Mouse (Mus musculus): ENCODE data around the gene Cfap157. TPM values are rescaled to one million over a fixed set of nuclear protein-coding genes. Genes with fewer than 3 reads are reported as not detected.
A peak's percentile ranks its signal among the peaks of the same experiment; 100 is the strongest.

The Cfap157 gene
- polyA plus RNA-seq, 1 experiment from 2014 or later: 1.3 TPM

- Histone ChIP-seq H3K9ac (no peak overlapping the region), H3K4me3 (no peak overlapping the region), H3K36me3 (peaks cover 47% of the 10 kb centered on the region), H3K4me1 (replicated peaks) (peaks cover 19% of the 10 kb centered on the region), H3K4me2 (no peak overlapping the region), H3K27me3 (no peaks in the 10 kb centered on the region), H3K27ac (replicated peaks) (no peak overlapping the region), H3K9me3 (no peaks in the 10 kb centered on the region)
- 90% methylated on average over 14 of the region's 14 CpGs for WGBS
- ATAC-seq (ENCODE audit: low read depth): no peak
Measured at GRCm38 (mm10) chr2:32761361-32761760, 22.9 kb downstream of the Cfap157 start.

DNA sequence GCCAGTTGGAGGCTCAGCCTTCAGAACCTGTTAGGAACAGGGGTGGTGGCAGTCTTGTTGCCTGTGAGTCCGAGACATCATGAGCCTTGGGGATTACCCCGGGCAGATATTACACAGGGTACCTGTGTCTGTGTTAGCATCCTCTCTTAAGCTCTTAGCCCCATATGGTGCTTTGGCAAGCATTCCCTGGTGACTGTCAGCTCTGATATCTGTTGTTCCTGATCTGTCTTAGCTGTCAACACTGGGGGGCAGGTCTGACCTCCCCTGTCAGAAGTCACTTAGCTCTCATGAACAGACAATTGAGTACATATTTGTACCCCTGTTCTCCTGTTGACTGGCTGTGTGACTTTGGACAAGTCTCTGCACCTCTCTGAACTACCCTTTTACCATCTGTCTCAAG, 25.2 kb downstream of the Cfap157 start:
- H3K9ac ChIP-seq: peak overlapping the region; percentile 86
- ATAC-seq (ENCODE audit: low read depth): no peak
- WGBS: 84% methylated on average over 2 of the region's 2 CpGs
- H3K4me1 ChIP-seq (replicated peaks): peaks cover 19% of the 10 kb centered on the region
- no peaks in the 10 kb centered on the region for H3K27me3 ChIP-seq
- peaks cover 57% of the 10 kb centered on the region for H3K36me3 ChIP-seq
- no peak overlapping the region for H3K4me2 ChIP-seq
- no peaks in the 10 kb centered on the region for H3K9me3 ChIP-seq
- H3K27ac ChIP-seq (replicated peaks): no peak overlapping the region
- 0 out of 2 replicates have a peak overlapping the region, but pooled peaks have one; percentile 70 for H3K4me3 ChIP-seq

GRCm38 (mm10) chr2:32758503-32758902, 25.7 kb downstream of the Cfap157 start:
- Histone ChIP-seq H3K36me3 (peaks cover 57% of the 10 kb centered on the region), H3K27ac (replicated peaks) (no peak overlapping the region), H3K4me3 (peak overlapping the region; percentile 70; the same call in 1 of the 2 replicates), H3K4me2 (peak overlapping the region; percentile 49), H3K9me3 (no peaks in the 10 kb centered on the region), H3K4me1 (replicated peaks) (peaks cover 19% of the 10 kb centered on the region), H3K9ac (peak overlapping the region; percentile 86), H3K27me3 (no peaks in the 10 kb centered on the region)
- no peak for ATAC-seq (ENCODE audit: low read depth)
- 76% methylated on average over 8 of the region's 8 CpGs for WGBS

GRCm38 (mm10) chr2:32757056-32757845, 27.0 kb downstream of the Cfap157 start, which contains the start of gene Tor2a:
TSS of gene Tor2a (plus strand) at chr2:32757234.
- Histone ChIP-seq H3K4me3 (peak within 1 kb of the TSS; percentile 70), H3K4me1 (replicated peaks) (peaks cover 26% of the 10 kb centered on the region), H3K27me3 (no peaks in the 10 kb centered on the region), H3K27ac (replicated peaks) (peak within 1 kb of the TSS; percentile 93), H3K9ac (peak within 1 kb of the TSS; percentile 86), H3K36me3 (peaks cover 57% of the 10 kb centered on the region), H3K4me2 (peak within 1 kb of the TSS; percentile 49), H3K9me3 (no peaks in the 10 kb centered on the region)
- ATAC-seq (ENCODE audit: low read depth): peak; percentile 94
- under 1% methylated on average over 64 of the region's 66 CpGs for WGBS

- ATAC-seq (ENCODE audit: low read depth): peak; percentile 36; the same call in 1 of the 2 replicates
- H3K36me3 ChIP-seq: peaks cover 55% of the 10 kb centered on the region
- H3K9ac ChIP-seq: no peak overlapping the region
- H3K27ac ChIP-seq (replicated peaks): no peak overlapping the region; the same call in 1 of the 2 replicates
- H3K4me2 ChIP-seq: peak overlapping the region; percentile 36
- no peaks in the 10 kb centered on the region for H3K27me3 ChIP-seq
- H3K4me3 ChIP-seq: 0 out of 2 replicates have a peak overlapping the region, but pooled peaks have one; percentile 70
- H3K4me1 ChIP-seq (replicated peaks): peaks cover 32% of the 10 kb centered on the region
- 34% methylated on average over 6 of the region's 6 CpGs for WGBS
- no peaks in the 10 kb centered on the region for H3K9me3 ChIP-seq
Measured at GRCm38 (mm10) chr2:32756674-32757055, 27.6 kb downstream of the Cfap157 start.

DNA sequence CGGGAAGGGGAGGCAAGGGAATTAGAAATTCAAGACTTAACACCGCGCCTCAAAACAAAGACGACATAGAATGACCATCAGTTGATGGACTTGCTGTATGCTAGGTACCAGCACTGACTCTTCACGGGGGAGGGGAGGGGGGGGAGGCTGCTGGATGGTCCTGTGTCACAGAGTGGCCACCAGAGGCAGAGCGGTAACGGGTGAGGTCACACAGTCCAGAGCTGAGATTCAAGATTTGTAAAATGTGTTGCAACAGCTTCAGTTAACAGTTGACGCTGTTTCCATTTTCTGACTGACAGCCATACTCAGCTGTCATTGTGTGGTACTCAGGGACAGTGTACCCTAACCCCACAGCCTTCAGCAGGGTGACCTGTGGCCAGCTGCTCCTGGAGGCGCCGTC, 32.0 kb downstream of the Cfap157 start:
- Histone ChIP-seq H3K36me3 (peaks cover 68% of the 10 kb centered on the region), H3K27ac (replicated peaks) (no peak overlapping the region), H3K4me3 (peak overlapping the region; percentile 34), H3K4me1 (replicated peaks) (peaks cover 31% of the 10 kb centered on the region), H3K9me3 (no peaks in the 10 kb centered on the region), H3K27me3 (no peaks in the 10 kb centered on the region), H3K9ac (peak overlapping the region; percentile 58; the same call in 1 of the 2 replicates), H3K4me2 (peak overlapping the region; percentile 53)
- 71% methylated on average over 10 of the region's 10 CpGs for WGBS
- ATAC-seq (ENCODE audit: low read depth): no peak

DNA sequence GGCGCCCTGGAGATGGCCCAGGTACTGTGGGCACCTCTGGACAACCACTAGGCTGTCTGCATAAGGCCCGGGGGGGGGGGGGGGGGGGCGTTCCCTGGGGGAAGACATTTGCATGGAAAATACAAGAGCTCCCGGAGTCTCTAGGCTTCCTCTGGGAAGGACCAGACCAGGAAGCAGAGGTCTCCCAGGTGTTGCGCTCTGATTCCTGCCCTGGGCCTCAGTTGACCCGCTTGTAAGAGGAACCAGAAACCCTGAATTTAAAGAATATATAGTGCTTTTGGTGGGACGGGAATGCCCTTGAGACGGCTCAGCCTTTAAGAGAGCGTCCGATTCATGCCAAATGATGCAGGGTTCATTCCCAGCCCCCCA, 32.6 kb downstream of the Cfap157 start:
- Histone ChIP-seq H3K27ac (replicated peaks) (peak overlapping the region; percentile 85), H3K36me3 (peaks cover 73% of the 10 kb centered on the region), H3K9ac (peak overlapping the region; percentile 58), H3K4me3 (peak overlapping the region; percentile 34), H3K27me3 (no peaks in the 10 kb centered on the region), H3K4me1 (replicated peaks) (peaks cover 31% of the 10 kb centered on the region), H3K9me3 (no peaks in the 10 kb centered on the region), H3K4me2 (peak overlapping the region; percentile 53)
- ATAC-seq (ENCODE audit: low read depth): no peak
- 13% methylated on average over 9 of the region's 10 CpGs for WGBS

GRCm38 (mm10) chr2:32750887-32751664, 33.2 kb downstream of the Cfap157 start:
- WGBS: 6% methylated on average over 31 of the region's 31 CpGs
- H3K4me3 ChIP-seq: peak overlapping the region; percentile 34
- peaks cover 31% of the 10 kb centered on the region for H3K4me1 ChIP-seq (replicated peaks)
- H3K27me3 ChIP-seq: no peaks in the 10 kb centered on the region
- no peaks in the 10 kb centered on the region for H3K9me3 ChIP-seq
- H3K4me2 ChIP-seq: peak overlapping the region; percentile 53
- H3K36me3 ChIP-seq: peaks cover 79% of the 10 kb centered on the region
- ATAC-seq (ENCODE audit: low read depth): peak; percentile 75
- peak overlapping the region; percentile 85 for H3K27ac ChIP-seq (replicated peaks)
- H3K9ac ChIP-seq: peak overlapping the region; percentile 58

DNA sequence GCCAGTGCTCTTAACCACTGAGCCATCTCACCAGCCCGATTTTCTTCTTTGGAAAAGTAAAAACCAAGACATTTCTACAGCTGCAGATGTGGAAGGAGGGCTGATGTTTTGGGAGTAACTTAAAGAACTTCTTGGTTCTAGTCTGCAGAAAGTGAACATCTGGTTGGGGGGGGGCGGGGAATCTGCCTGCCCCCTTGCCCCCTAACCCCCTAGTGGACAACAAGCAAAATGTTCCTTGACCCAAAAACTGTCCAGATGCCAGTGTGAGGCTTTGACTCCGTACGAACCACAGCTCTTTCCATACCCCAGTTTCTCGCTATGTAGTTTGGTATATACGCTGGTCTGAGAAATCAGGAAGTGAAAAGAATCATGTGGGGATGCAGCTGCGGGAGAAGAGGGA, 34.0 kb downstream of the Cfap157 start:
- Histone ChIP-seq H3K4me2 (no peak overlapping the region), H3K4me1 (replicated peaks) (peaks cover 31% of the 10 kb centered on the region), H3K4me3 (no peak overlapping the region), H3K36me3 (peaks cover 88% of the 10 kb centered on the region), H3K9me3 (no peaks in the 10 kb centered on the region), H3K27me3 (no peaks in the 10 kb centered on the region), H3K9ac (no peak overlapping the region), H3K27ac (replicated peaks) (peak overlapping the region; percentile 85)
- WGBS: 78% methylated on average over 7 of the region's 7 CpGs
- ATAC-seq (ENCODE audit: low read depth): no peak

DNA sequence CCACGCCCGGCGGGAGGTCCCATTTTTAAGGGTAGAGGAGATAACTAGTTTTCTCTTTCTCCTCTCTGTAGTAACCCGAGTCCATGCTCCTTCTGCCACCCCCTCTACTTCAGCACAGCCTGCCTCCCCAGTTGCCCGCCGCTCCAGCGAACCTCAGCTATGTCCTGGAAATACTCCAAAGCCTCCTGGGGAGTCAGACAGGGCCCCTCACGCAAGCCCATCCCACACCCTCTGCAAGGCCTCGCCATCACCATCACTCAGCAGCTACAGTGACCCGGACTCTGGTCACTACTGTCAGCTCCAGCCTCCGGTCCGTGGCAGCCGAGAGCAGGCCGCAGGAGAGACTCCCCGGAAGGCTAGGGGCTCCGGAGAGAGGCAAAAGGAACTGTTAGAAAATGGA, 35.1 kb downstream of the Cfap157 start:
- Histone ChIP-seq H3K4me3 (no peak overlapping the region), H3K9me3 (no peaks in the 10 kb centered on the region), H3K36me3 (peaks cover 89% of the 10 kb centered on the region), H3K9ac (no peak overlapping the region), H3K27ac (replicated peaks) (no peak overlapping the region), H3K4me1 (replicated peaks) (peaks cover 37% of the 10 kb centered on the region), H3K27me3 (no peaks in the 10 kb centered on the region), H3K4me2 (no peak overlapping the region)
- no peak for ATAC-seq (ENCODE audit: low read depth)
- 85% methylated on average over 16 of the region's 16 CpGs for WGBS

GRCm38 (mm10) chr2:32744272-32744982, 39.8 kb downstream of the Cfap157 start:
- no peaks in the 10 kb centered on the region for H3K9me3 ChIP-seq

More at GRCm38 (mm10) chr2:32744272-32744982, 39.8 kb downstream of the Cfap157 start:
- peak overlapping the region; percentile 41; the same call in 1 of the 2 replicates for H3K9ac ChIP-seq
- no peak overlapping the region for H3K4me3 ChIP-seq
- ATAC-seq (ENCODE audit: low read depth): no peak
- peaks cover 53% of the 10 kb centered on the region for H3K36me3 ChIP-seq
- H3K27me3 ChIP-seq: peaks cover 10% of the 10 kb centered on the region; the same call in 1 of the 2 replicates
- H3K4me2 ChIP-seq: no peak overlapping the region
- WGBS: 75% methylated on average over 15 of the region's 15 CpGs
- H3K27ac ChIP-seq (replicated peaks): no peak overlapping the region
- peaks cover 45% of the 10 kb centered on the region for H3K4me1 ChIP-seq (replicated peaks)

Data from neural tube, embryonic 13.5 days (tissue).